Mouse (Mus musculus): ENCODE results near the gene Pde4c.

- TF ChIP-seq CTCF (IDR thresholded peaks at IDR 0.05; ENCODE audit: extremely low read depth, insufficient read length, insufficient replicate concordance, low read depth, low read length), result no peak
- TF ChIP-seq POLR2A (IDR thresholded peaks at IDR 0.05; ENCODE audit: low read depth, low read length), result no peak
These were observed 67.3 kb downstream of the Pde4c start for GRCm38 (mm10) chr8:70790846-70791245.
